Mouse (Mus musculus): ENCODE measurements around the gene Sema4g. TPM values are rescaled to one million over a fixed set of nuclear protein-coding genes. Genes with fewer than 3 reads are reported as not detected.

The Sema4g gene
- polyA plus RNA-seq, 1 experiment from 2014 or later, result 7.1 TPM

DNA sequence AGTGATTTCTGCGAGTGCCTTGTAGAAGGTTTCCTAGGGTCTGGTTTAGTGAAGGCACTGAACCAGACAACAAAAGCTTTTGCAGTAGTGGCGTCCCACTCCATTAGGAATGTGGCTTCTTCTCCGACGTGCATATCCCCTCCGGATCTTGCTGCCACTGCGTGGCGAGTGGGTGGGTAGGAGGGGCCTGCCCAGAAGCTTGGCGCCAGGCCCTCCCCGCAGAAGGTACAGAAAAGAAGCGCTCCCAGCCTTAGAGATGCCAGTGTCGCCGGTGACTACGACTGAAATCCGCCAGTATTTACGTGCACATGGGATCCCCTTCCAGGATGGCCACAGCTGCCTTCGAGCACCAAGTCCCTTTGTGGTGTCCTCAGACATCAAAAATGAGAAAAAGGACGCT is 18.1 kb downstream of the Sema4g start:
- 51% methylated on average over 17 of the region's 17 CpGs for WGBS
- peaks cover 9% of the 10 kb centered on the region for H3K4me1 ChIP-seq (replicated peaks; ENCODE audit: control insufficient read depth, insufficient read depth, low read length)
- peak overlapping the region; percentile 93 for H3K4me3 ChIP-seq (ENCODE audit: low read depth, low read length)
- H3K36me3 ChIP-seq (ENCODE audit: control insufficient read depth, insufficient read depth, low read length), result no peaks in the 10 kb centered on the region; the same call in 1 of the 2 replicates
- ATAC-seq (replicated peaks; ENCODE audit: low FRiP score), result no peak
- H3K4me2 ChIP-seq (ENCODE audit: low read depth, low read length, severe bottlenecking), result peak overlapping the region; percentile 86
- H3K27me3 ChIP-seq (ENCODE audit: control insufficient read depth, insufficient read depth, low read length), result no peaks in the 10 kb centered on the region
- peak overlapping the region; percentile 78 for H3K9ac ChIP-seq (ENCODE audit: low read length)
- no peak for DNase-seq (ENCODE audit: low spot score)
- no peaks in the 10 kb centered on the region for H3K9me3 ChIP-seq (ENCODE audit: control insufficient read depth, low read length)
- H3K27ac ChIP-seq (ENCODE audit: low read depth, low read length), result no peak overlapping the region

DNA sequence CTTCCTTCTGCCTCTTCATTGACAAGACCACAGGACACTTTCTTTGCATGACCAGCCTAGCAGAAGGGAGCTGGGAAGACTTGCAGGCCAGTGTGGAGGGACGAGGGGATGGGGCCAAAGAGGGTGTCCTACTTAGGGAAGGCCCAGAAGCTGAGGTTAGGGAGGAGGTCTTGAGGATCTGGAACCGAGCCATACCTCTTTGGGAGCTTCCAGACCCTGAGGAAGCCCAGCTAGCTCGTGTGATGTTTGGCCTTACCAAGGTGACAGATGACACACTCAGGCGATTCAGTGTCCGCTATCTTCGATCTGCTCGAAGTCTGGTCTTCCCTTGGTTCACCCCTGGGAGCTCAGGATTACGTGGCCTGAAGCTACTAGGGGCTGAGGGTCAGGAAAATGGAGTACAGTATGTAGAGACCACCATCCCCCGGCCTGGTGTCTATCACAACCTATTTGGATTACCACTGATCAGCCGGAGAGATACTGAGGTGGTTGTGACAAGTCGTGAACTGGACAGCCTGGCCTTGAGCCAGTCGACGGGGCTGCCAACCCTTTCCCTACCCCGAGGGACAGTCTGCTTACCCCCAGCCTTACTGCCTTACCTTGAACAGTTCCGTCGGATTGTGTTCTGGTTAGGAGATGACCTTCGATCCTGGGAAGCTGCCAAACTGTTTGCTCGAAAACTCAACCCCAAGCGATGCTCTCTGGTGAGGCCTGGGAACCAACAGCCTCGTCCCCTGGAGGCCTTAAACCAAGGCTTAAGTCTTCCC is 18.7 kb downstream of the Sema4g start:
- Histone ChIP-seq H3K27me3 (ENCODE audit: control insufficient read depth, insufficient read depth, low read length) (no peaks in the 10 kb centered on the region), H3K4me1 (replicated peaks; ENCODE audit: control insufficient read depth, insufficient read depth, low read length) (peaks cover 12% of the 10 kb centered on the region), H3K9me3 (ENCODE audit: control insufficient read depth, low read length) (no peaks in the 10 kb centered on the region), H3K4me2 (ENCODE audit: low read depth, low read length, severe bottlenecking) (peak overlapping the region; percentile 86; the same call in 1 of the 2 replicates), H3K9ac (ENCODE audit: low read length) (no peak overlapping the region), H3K4me3 (ENCODE audit: low read depth, low read length) (no peak overlapping the region), H3K36me3 (ENCODE audit: control insufficient read depth, insufficient read depth, low read length) (no peaks in the 10 kb centered on the region; the same call in 1 of the 2 replicates), H3K27ac (ENCODE audit: low read depth, low read length) (no peak overlapping the region)
- ATAC-seq (replicated peaks; ENCODE audit: low FRiP score) (no peak), DNase-seq (ENCODE audit: low spot score) (no peak)
- 91% methylated on average over 20 of the region's 20 CpGs for WGBS

DNA sequence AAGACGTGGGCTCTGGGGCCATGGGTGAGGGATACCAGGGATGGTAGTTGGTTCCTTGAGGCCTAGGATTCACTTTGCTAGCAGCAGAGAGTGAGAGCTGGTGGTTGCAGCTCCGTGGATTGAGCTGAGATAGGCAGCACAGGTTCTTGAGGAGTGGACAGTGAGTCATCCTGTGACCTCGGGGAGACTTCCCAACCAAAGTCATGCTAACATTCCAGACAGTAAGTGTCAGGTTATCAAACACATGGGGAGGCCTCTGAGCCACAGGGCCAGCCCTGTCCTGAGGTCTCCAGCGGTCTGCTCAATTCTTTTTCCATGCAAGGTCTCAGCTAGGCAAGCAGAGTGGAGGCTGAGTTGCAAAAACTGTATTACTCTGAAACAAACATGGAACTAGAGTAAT is 21.7 kb downstream of the Sema4g start:
- no peak overlapping the region for H3K27ac ChIP-seq (ENCODE audit: low read depth, low read length)
- no peaks in the 10 kb centered on the region for H3K27me3 ChIP-seq (ENCODE audit: control insufficient read depth, insufficient read depth, low read length)
- H3K4me1 ChIP-seq (replicated peaks; ENCODE audit: control insufficient read depth, insufficient read depth, low read length), result peaks cover 18% of the 10 kb centered on the region
- WGBS, result 90% methylated on average over 4 of the region's 4 CpGs
- no peak overlapping the region for H3K9ac ChIP-seq (ENCODE audit: low read length)
- H3K36me3 ChIP-seq (ENCODE audit: control insufficient read depth, insufficient read depth, low read length), result no peaks in the 10 kb centered on the region; the same call in 1 of the 2 replicates
- H3K9me3 ChIP-seq (ENCODE audit: control insufficient read depth, low read length), result no peaks in the 10 kb centered on the region
- no peak for DNase-seq (ENCODE audit: low spot score)
- no peak for ATAC-seq (replicated peaks; ENCODE audit: low FRiP score)
- H3K4me3 ChIP-seq (ENCODE audit: low read depth, low read length), result no peak overlapping the region
- H3K4me2 ChIP-seq (ENCODE audit: low read depth, low read length, severe bottlenecking), result no peak overlapping the region

DNA sequence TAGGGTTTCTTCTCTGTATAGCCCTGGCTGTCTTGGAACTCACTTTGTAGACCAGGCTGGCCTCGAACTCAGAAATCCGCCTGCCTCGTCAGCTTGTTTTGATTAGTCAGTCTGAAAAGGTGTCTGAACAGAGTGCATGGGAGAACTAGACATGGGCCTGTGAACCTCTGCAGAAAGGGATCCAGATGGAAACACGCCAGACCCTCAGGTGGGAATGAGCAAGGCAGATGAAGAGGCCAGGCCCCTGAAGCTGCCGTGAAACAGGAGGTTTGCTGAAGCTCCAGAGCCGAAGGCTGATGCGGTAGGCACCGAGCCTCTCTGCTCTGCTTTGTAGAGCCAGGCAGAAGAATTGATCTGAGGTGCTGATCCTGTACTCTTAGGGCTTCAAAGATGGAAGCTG is 23.3 kb downstream of the Sema4g start:
- 84% methylated on average over 8 of the region's 8 CpGs for WGBS
- Histone ChIP-seq H3K27me3 (ENCODE audit: control insufficient read depth, insufficient read depth, low read length) (no peaks in the 10 kb centered on the region), H3K36me3 (ENCODE audit: control insufficient read depth, insufficient read depth, low read length) (no peaks in the 10 kb centered on the region; the same call in 1 of the 2 replicates), H3K27ac (ENCODE audit: low read depth, low read length) (0 out of 2 replicates have a peak overlapping the region, but pooled peaks have one; percentile 50), H3K4me2 (ENCODE audit: low read depth, low read length, severe bottlenecking) (no peak overlapping the region), H3K9ac (ENCODE audit: low read length) (peak overlapping the region; percentile 27; the same call in 1 of the 2 replicates), H3K4me3 (ENCODE audit: low read depth, low read length) (no peak overlapping the region), H3K9me3 (ENCODE audit: control insufficient read depth, low read length) (no peaks in the 10 kb centered on the region), H3K4me1 (replicated peaks; ENCODE audit: control insufficient read depth, insufficient read depth, low read length) (peaks cover 25% of the 10 kb centered on the region)
- no peak for ATAC-seq (replicated peaks; ENCODE audit: low FRiP score)
- peak; percentile 52 for DNase-seq (ENCODE audit: low spot score)

DNA sequence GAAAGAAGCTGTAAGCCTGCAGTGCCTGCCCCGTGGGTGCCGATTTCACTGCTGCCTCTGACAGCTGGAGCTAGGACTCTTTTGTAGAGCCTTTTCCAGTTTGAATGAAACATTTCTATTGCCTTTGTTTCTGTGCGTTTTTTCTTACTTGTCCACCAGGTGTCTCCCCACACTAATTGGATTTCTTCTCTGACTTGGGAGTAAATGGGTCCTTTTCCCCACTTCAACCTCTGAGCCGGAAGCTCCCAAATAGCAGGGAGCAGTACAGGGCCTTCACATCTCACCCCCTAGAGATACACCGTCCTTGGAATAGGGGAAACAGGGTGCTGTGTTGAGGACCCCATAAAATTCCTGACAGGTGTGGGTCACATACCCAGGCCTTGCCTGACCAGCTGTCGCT is 23.7 kb downstream of the Sema4g start:
- ATAC-seq (replicated peaks; ENCODE audit: low FRiP score) (no peak), DNase-seq (ENCODE audit: low spot score) (no peak)
- WGBS, result 39% methylated on average over 6 of the region's 6 CpGs
- Histone ChIP-seq H3K9me3 (ENCODE audit: control insufficient read depth, low read length) (no peaks in the 10 kb centered on the region), H3K4me2 (ENCODE audit: low read depth, low read length, severe bottlenecking) (no peak overlapping the region), H3K4me1 (replicated peaks; ENCODE audit: control insufficient read depth, insufficient read depth, low read length) (peaks cover 22% of the 10 kb centered on the region), H3K9ac (ENCODE audit: low read length) (peak overlapping the region; percentile 27; the same call in 1 of the 2 replicates), H3K4me3 (ENCODE audit: low read depth, low read length) (no peak overlapping the region), H3K27me3 (ENCODE audit: control insufficient read depth, insufficient read depth, low read length) (no peaks in the 10 kb centered on the region), H3K36me3 (ENCODE audit: control insufficient read depth, insufficient read depth, low read length) (no peaks in the 10 kb centered on the region; the same call in 1 of the 2 replicates), H3K27ac (ENCODE audit: low read depth, low read length) (0 out of 2 replicates have a peak overlapping the region, but pooled peaks have one; percentile 50)

DNA sequence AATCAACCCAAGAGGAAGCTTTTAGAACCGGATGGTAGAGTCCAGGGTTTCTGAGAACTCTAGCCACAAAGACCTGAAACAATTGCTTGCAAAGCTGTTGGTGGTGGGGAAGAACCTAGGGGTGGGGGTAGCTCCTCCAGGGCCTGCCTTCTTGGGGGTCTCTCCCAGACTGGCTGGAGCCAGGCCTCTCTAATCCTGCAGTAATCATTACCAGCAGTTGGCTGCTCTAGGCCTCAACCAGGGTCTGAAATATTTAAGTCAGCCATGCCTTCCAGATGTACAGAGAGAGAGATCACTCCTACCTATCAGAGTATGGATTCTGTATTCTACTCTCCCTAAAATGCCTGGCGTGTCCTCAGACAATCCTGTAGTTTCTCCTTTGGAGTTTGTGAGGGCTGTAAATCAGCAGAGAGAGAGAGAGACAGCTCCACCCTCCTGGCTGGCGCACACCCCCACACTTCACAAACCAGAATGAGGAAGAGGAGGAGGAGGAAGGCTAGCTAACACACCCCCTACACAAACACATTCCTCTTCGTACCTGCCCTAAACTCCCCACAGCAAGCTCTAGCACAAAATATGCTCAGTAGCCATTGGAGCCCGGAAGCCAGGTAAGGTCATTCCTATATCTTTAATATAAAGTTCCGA is 24.8 kb downstream of the Sema4g start:
- 64% methylated on average over 6 of the region's 6 CpGs for WGBS
- no peak for ATAC-seq (replicated peaks; ENCODE audit: low FRiP score)
- H3K4me3 ChIP-seq (ENCODE audit: low read depth, low read length), result no peak overlapping the region
- no peak overlapping the region for H3K4me2 ChIP-seq (ENCODE audit: low read depth, low read length, severe bottlenecking)
- DNase-seq (ENCODE audit: low spot score), result no peak
- peaks cover 24% of the 10 kb centered on the region for H3K4me1 ChIP-seq (replicated peaks; ENCODE audit: control insufficient read depth, insufficient read depth, low read length)
- H3K27me3 ChIP-seq (ENCODE audit: control insufficient read depth, insufficient read depth, low read length), result no peaks in the 10 kb centered on the region
- no peaks in the 10 kb centered on the region for H3K9me3 ChIP-seq (ENCODE audit: control insufficient read depth, low read length)
- H3K36me3 ChIP-seq (ENCODE audit: control insufficient read depth, insufficient read depth, low read length), result no peaks in the 10 kb centered on the region; the same call in 1 of the 2 replicates
- no peak overlapping the region for H3K27ac ChIP-seq (ENCODE audit: low read depth, low read length)
- H3K9ac ChIP-seq (ENCODE audit: low read length), result no peak overlapping the region

DNA sequence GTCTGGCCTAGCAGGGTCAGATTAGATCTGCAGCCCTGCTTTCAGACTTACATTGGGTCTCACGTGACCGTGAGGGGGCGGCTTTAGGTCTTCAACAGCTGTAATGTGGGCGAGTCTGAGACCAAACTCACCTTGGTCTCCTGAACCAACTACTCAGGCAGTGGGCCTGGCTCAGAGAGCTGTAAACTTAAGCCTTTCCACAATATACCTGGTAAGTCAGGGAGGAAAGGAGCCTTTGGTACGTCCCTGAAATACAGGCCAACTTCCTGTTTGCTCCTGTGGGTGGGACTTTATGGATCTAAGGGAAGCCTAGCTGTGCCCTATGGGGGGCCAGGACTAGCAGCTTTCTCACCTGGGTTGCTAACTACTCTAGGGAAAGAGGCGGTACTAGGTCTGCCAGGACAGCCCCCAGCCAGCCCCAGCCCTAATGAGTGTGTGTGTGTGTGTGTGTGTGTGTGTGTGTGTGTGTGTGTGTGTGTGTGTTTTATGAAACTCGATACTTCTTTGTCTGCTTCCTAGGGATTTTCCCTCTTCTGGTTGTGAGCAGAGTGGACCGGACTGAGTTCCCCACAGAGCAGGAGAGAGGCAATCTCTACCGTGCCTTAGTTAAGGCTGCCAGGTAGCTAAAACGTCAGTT is 25.6 kb downstream of the Sema4g start, which contains the start of gene Lzts2:
TSS of gene Lzts2 (plus strand) at position 80 of the 637 bp plus-strand sequence.
- DNase-seq (ENCODE audit: low spot score), result peak; percentile 57

DNA sequence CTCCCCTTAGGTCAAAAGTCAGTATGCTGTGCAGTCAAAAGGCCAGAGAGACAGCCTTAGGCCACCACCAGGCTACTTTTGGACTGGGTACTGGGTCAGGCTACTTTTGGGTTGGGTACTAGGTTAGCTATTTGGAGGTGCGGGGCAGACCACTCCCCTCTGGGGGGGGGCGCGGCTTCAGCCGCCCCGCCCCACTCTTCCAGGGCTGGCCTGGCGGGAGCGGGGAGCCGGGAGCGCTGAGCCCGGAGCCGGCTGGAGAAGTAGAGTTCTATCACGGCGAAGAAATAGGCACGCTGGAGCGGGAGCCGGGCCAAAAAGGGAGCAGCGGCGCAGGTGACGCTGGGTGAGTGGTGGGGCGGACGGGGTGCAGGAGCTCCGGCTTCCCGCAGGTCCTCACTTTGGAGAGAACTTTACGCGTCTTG is 26.1 kb downstream of the Sema4g start:
- peak; percentile 75 for DNase-seq (ENCODE audit: low spot score)
- H3K4me2 ChIP-seq (ENCODE audit: low read depth, low read length, severe bottlenecking), result peak overlapping the region; percentile 90
- no peaks in the 10 kb centered on the region; the same call in 1 of the 2 replicates for H3K36me3 ChIP-seq (ENCODE audit: control insufficient read depth, insufficient read depth, low read length)
- no peaks in the 10 kb centered on the region for H3K27me3 ChIP-seq (ENCODE audit: control insufficient read depth, insufficient read depth, low read length)
- H3K4me3 ChIP-seq (ENCODE audit: low read depth, low read length), result peak overlapping the region; percentile 42
- no peaks in the 10 kb centered on the region for H3K9me3 ChIP-seq (ENCODE audit: control insufficient read depth, low read length)
- peaks cover 25% of the 10 kb centered on the region for H3K4me1 ChIP-seq (replicated peaks; ENCODE audit: control insufficient read depth, insufficient read depth, low read length)
- 0 out of 2 replicates have a peak, but pooled peaks have one; percentile 9 for ATAC-seq (replicated peaks; ENCODE audit: low FRiP score)
- 0 out of 2 replicates have a peak overlapping the region, but pooled peaks have one; percentile 25 for H3K27ac ChIP-seq (ENCODE audit: low read depth, low read length)
- H3K9ac ChIP-seq (ENCODE audit: low read length), result peak overlapping the region; percentile 57
- 1% methylated on average over 25 of the region's 25 CpGs for WGBS

More for the DNA sequence above, 25.6 kb downstream of the Sema4g start, which contains the start of gene Lzts2:
- Histone ChIP-seq H3K4me3 (ENCODE audit: low read depth, low read length) (peak within 1 kb of the TSS; percentile 42), H3K4me2 (ENCODE audit: low read depth, low read length, severe bottlenecking) (peak within 1 kb of the TSS; percentile 90), H3K27ac (ENCODE audit: low read depth, low read length) (0 out of 2 replicates have a peak within 1 kb of the TSS, but pooled peaks have one; percentile 25), H3K36me3 (ENCODE audit: control insufficient read depth, insufficient read depth, low read length) (no peaks in the 10 kb centered on the region; the same call in 1 of the 2 replicates), H3K4me1 (replicated peaks; ENCODE audit: control insufficient read depth, insufficient read depth, low read length) (peaks cover 25% of the 10 kb centered on the region), H3K9ac (ENCODE audit: low read length) (peak within 1 kb of the TSS; percentile 57), H3K9me3 (ENCODE audit: control insufficient read depth, low read length) (no peaks in the 10 kb centered on the region), H3K27me3 (ENCODE audit: control insufficient read depth, insufficient read depth, low read length) (no peaks in the 10 kb centered on the region)
- no peak for ATAC-seq (replicated peaks; ENCODE audit: low FRiP score)
- WGBS, result 12% methylated on average over 10 of the region's 10 CpGs
